Mouse (Mus musculus) urinary bladder, postnatal 14 days (tissue): ENCODE data around the gene Dffa.
"Not testable (repeated sequence)": the region's sequence is repeated elsewhere in the genome, so short reads cannot be mapped to it uniquely, and the experiment has no call there.

Experiments
- DNase-seq: peaks from one replicate; pipeline ENCODE4 v3.0.0; 2021; ENCODE audit warnings: low spot score

Dffa gene

DNA sequence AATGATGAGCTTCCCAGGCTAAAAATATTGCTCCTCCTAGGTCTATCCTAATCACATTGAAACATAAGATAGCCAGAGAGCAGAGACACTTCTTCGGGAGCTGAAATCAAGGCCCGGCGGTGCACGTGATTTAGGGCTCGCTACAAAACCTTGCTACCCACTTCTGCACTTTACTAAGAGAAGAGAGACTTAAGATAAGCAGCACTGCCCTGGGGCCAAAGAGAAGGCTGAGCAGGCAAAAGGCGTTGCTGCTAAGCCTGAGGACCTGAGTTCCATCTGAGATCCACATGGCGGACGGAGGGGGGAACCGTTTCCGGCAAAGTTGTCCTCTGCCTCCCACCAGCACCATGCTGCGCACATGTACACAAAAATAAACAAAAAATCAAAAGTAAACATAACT lies 5.4 kb upstream of the Dffa start:
- DNase-seq: no peak

DNA sequence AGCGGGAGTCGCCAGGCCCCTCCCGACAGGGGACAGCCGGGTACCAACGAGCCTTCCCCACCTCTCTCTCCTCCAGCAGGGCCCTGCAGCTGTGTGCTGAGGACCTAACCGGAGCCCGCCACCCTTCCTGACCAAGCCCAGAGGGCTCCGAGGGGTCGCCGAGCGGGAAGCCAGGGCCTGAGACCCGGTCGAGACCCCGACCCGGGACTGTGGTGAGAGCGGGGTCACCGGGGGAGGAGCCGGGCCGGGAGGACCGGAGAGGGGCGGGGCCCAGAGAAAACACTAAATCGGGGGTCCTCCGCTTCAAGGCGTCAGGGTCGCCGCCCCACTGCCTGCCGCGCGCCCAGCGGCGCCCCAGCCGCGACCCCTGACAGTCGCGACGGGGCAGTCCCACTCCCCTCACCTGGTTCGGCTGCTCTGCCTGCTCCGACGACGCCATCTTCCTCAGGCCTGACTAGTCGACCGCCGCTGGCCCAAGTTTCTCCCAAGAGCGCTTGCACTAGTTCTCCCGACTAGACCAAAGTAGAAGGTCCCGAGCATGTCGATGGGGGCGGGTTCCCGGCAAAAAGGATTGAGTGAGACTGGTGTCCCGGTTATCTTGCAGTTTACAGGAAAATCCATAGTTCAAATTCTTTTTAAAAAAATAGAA lies 4.5 kb upstream of the Dffa start, which contains the start of gene Pex14:
Pex14 (minus strand) TSS at position 508 of the 649 bp plus-strand sequence.
- peak; percentile 92 for DNase-seq

- DNase-seq: not testable (repeated sequence)
These were observed 3.5 kb upstream of the Dffa start for GRCm38 (mm10) chr4:149100449-149100848.

GRCm38 (mm10) chr4:149101456-149101855 lies 2.5 kb upstream of the Dffa start:
- no peak for DNase-seq

DNA sequence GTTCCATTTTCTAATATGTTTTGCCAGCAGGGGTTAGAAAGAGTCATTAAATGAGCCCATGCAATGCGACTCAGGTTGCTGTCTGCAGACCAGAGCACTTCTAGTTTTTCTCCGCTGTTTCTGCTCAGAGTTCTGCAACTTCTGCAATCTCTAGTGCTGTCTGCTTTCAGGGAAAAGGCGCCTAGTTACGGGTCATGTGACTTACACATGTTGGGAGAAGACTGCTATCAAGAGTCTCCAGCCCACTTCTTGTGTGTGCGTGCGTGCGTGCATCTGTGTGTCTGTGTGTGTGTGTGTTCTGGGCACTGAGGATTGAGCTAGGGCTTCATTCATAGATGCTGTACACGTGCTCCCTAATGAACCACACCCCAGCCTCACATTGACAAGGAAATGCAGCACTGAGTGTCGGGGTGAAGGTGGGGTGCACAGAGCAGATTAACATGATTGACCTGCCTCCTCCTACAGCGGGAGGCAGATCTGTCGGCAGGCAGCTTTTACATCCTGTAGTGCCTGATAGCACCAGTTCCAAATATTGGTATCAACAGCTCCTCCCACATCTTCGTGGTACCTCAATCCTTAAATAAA lies 16.1 kb downstream of the Dffa start:
- not testable (repeated sequence) for DNase-seq

DNA sequence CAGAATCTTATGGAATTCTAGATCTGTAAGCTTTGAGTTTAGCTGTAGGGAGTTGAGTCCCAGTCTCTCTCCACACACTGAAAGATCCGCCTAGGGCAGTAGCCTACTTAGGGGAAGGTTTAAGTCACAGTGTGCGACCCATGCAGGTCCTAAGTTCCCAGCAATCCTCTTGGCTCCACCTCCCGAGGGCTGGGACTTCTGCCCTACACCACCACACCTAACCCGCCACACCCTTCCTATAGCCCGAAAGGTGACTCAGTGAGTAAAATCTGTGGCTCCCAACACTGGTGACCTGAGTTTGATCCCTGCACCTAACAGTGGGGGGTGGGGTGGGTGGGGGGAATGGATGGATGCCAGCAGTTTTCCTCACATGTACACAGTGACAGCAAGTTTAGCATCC lies 19.5 kb downstream of the Dffa start:
- DNase-seq: peak; percentile 38

DNA sequence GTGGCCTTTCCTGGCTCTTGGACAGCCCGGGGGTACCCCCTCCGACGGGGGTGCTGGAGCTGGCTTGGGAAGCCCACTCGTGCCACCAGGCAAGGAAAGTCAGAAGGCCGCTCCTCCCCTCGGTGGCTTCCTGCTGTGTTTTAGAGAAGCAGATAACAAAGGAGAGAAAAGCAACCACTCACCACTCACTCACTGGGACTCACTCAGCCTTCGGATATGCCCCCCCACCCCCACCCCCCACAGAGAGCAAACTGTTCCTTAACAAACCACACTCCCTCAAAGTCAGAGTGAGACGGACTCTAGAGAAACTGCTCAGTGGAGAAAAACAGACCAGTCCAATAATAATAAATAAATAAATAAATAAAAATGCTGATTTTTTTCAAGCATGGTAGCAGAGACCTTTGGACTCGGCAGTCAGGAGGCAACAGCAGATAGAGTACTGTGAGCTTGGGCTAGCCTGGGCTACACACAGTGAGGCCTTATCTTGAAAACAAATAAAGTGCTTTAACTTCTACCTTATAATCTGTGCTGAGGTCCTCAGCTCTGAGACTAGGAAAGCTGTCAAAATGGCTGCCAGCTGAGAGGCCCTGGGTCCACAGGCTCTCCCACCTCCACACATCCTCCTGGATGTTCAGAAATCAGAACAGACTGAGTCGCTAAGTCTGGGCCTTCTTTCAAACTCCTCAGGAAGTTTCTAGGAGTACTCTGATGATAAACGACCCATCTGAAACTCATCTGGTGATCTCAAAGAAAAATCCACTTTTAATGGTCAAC lies 21.6 kb downstream of the Dffa start:
- no peak for DNase-seq

GRCm38 (mm10) chr4:149126115-149126509 lies 22.2 kb downstream of the Dffa start:
- no peak for DNase-seq

GRCm38 (mm10) chr4:149126663-149127062 lies 22.7 kb downstream of the Dffa start, which contains the start of gene Cort:
Gene Cort (minus strand): TSS chr4:149126763.
- no peak for DNase-seq

DNA sequence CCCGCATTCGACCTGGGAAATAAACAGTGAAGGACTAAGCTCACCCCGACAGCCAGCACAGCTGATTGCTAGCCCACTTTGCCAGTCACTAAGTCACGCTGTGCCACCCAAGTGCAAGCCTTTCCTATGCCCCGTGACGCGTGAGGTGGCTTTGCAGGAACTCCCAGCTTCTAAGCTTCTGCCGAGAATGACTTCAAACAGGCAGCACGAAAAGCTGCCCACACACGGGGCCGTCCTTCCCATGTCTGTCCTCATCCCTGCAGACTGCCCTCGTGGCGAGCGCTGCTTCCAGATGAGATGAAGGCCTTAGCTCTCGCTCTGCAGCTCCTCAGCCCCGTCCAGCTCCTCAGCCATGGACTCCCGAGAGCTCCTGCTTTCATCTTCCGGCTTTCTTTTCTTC lies 24.5 kb downstream of the Dffa start:
- no peak for DNase-seq

GRCm38 (mm10) chr4:149131021-149131752 lies 27.2 kb downstream of the Dffa start:
- no peak for DNase-seq

DNA sequence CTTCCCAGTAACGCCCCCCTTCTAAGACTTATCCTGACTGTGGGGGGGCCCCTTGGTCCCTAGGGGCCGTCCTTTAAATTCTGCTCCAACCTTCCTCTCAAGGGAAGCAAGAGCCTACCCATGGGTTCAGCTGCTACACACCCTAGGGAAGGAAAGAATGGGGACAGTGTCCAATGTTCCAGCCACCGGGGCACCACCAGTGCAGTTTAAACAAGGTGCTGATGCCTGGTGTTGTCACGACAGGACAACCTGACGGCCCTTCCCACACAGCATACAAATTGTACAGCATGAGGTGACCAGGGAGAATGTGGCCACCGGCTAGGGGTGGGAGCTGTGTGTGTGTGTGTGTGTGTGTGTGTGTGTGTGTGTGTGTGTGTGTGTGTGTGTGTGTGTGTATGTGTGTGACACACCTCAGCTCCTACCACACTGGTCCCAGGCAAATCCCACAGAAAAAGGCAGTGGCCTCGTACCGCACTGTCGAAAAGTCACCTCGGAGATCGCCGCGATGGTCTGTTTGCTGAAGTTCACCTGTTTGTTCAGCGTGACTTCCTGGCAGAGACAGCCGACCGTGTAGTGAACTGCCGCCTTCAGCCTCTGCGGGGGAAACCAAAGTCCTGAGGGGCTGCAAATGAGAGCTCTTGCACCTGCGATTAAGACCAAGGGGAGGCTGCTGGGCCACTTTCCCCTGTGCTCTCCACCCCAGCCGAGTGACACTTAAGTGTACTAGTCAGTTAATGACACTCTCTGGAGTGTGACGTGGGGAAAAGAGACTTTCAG lies 28.0 kb downstream of the Dffa start:
- no peak for DNase-seq

DNA sequence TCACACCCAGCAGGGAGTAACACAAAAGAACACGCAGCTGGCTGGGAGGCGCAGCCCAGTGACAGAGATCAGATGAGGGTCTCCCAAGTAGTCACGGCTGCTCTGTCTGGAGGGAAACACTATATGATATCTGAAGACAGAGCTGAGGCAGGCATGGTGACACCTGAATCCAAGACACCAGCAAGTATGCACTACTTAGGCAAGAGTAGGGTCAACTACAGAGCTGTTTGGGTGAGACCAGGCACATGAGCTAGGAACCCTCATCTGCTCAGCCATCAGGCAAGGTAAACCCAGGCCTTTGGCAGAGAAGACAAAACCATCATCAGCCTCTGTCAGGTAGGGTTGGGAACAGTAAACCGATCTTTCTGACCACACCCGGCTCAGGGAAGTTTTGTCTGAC lies 29.4 kb downstream of the Dffa start:
- no peak for DNase-seq

DNA sequence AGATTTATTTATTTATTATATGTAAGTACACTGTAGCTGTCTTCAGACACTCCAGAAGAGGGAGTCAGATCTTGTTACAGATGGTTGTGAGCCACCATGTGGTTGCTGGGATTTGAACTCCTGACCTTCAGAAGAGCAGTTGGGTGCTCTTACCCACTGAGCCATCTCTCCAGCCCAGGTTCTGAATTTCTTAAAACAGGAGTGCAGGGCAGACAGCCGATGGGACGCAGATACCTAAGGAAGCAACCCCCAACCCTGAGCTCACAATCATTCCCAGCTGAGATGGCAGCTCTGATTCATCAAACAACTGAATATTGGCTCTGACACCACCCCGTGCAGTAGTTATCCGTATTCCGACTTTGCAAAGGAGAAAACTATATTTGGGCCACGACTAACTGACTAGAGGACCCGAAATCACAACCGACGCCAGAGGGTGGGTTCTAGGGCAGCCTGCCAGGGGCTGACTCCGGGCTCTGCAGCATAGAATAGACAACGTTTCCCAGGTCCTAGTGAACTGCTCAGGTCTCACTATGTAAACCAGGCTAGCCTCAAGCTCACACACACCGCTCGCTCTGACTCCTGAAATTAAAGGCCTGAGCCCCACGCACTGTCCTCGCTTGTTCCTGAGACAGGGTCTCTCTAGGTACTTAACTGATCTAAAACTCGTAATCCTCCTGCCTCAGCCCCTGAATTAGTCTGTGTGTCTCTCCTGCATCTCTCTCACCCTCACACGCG lies 32.3 kb downstream of the Dffa start:
- no peak for DNase-seq

DNA sequence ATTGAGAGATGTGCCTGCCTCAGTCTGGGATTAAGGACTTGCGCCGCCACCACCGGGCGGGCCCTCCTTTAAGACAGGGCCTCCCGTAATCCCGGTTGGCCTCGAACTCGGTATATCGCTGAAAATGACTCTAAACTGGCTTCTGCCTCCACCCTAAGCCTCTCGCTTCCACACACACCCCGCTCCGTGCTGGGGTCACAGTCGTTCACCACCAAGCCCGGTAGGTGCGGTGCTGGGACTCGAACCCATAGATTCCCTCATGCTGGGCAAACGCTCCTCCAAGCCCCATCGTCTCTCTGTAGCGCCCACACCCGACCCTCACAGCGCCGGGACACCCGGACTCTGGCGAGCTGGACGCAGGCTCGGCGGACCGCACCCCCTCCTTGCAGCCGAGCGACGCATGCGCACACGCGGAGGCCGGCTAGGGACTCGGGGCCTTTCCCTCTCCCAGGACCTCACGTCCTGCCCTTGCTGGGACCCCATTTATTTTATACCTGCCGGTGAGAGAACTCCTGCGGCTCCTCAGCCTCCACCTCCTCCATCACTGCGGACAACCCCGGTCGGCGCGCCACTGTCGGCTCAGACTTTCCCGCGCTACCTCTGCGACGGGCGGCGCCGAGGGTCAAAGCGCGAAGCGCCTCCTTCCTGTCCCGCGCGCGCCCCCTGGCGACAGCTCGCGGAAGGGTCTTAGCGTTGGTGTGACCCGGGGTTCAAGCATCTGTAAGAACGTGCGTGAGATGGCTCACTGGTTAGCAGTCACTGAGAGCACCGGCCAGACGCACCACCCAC lies 33.2 kb downstream of the Dffa start, which contains the start of gene Cenps:
Cenps (minus strand) TSS at position 648 of the 789 bp plus-strand sequence.
- peak; percentile 91 for DNase-seq

DNA sequence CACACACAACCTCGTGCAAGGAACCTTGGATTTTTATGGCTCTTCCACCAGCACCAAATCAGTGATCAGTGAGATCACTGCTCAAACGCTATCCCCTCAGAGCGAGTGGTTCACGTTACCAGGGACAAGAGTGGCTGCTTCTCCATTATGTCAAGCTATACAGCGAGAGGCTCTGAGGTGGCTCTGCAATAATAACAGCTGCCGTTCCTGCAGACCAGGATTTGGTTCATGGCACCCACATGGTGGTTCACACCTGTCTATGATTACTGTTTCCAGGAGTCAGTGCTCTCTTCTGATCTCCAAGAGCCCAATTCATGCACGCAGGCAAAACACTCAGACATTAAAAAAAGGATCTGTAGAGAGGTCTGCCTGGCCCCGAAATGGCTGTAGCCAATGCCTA lies 34.6 kb downstream of the Dffa start:
- no peak for DNase-seq

- DNase-seq: no peak
These were observed 39.6 kb downstream of the Dffa start for GRCm38 (mm10) chr4:149143594-149143993.

GRCm38 (mm10) chr4:149144459-149144858 lies 40.5 kb downstream of the Dffa start:
- DNase-seq: peak; percentile 83

DNA sequence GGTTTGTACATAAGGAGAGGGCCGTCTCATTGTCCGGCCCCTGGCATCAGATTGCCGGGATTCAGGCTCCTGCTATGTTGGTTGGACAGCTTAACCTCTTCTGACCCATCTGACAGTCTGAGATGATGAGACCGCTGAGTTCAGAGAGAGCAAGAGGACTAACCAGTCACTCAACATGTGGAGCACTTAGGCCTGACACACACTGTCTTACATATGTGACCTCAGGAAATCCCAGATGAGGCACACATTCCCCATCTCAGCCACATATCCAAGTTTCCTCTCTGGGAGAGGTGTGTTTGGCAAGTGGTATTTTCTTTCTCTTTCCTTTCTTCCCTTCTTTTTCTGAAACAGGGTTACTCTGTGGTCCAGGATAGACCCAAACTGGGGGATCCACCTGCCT lies 41.2 kb downstream of the Dffa start:
- DNase-seq: no peak

- DNase-seq: peak; percentile 45
These were observed 43.6 kb downstream of the Dffa start for GRCm38 (mm10) chr4:149147528-149147927.
